Mouse (Mus musculus): ENCODE results near the gene Ecsit. TPM values are rescaled to one million over a fixed set of nuclear protein-coding genes. Genes with fewer than 3 reads are reported as not detected.

Gene Ecsit
- polyA plus RNA-seq, 1 experiment from 2014 or later = 64.2 TPM

- no peak for ATAC-seq (ENCODE audit: low read depth)
- H3K9ac ChIP-seq (replicated peaks; ENCODE audit: low read depth, low read length) = no peak within 1 kb of the TSS
Measured at GRCm38 (mm10) chr9:22098993-22099696, 13.9 kb upstream of the Ecsit start, which contains the start of gene Cnn1. Gene Cnn1 (plus strand): TSS chr9:22099216.

GRCm38 (mm10) chr9:22095854-22096307 is 10.6 kb upstream of the Ecsit start:
- WGBS = 4% methylated on average over 24 of the region's 24 CpGs
- ATAC-seq (ENCODE audit: low read depth) = peak; percentile 60; the same call in 1 of the 2 replicates
- H3K4me1 ChIP-seq (ENCODE audit: control insufficient read depth, insufficient read depth, low read length) = no peaks in the 10 kb centered on the region
- H3K27ac ChIP-seq (ENCODE audit: low read depth, low read length) = no peak overlapping the region
- H3K9me3 ChIP-seq (ENCODE audit: control insufficient read depth, low read length) = no peaks in the 10 kb centered on the region
- H3K27me3 ChIP-seq (ENCODE audit: control insufficient read depth, insufficient read depth, low read length) = peaks cover 16% of the 10 kb centered on the region
- peak overlapping the region; percentile 48 for H3K4me2 ChIP-seq (ENCODE audit: low read depth, low read length)
- H3K36me3 ChIP-seq (ENCODE audit: control insufficient read depth, insufficient read depth, low read length) = no peaks in the 10 kb centered on the region
- peak overlapping the region; percentile 22 for H3K4me3 ChIP-seq (ENCODE audit: low read depth, low read length)
- H3K9ac ChIP-seq (replicated peaks; ENCODE audit: low read depth, low read length) = peak overlapping the region; percentile 52

More at GRCm38 (mm10) chr9:22098993-22099696, 13.9 kb upstream of the Ecsit start, which contains the start of gene Cnn1:
- no peaks in the 10 kb centered on the region for H3K4me1 ChIP-seq (ENCODE audit: control insufficient read depth, insufficient read depth, low read length)
- no peaks in the 10 kb centered on the region for H3K36me3 ChIP-seq (ENCODE audit: control insufficient read depth, insufficient read depth, low read length)
- H3K4me2 ChIP-seq (ENCODE audit: low read depth, low read length) = no peak within 1 kb of the TSS
- no peaks in the 10 kb centered on the region for H3K9me3 ChIP-seq (ENCODE audit: control insufficient read depth, low read length)
- peaks cover 20% of the 10 kb centered on the region for H3K27me3 ChIP-seq (ENCODE audit: control insufficient read depth, insufficient read depth, low read length)
- 12% methylated on average over 14 of the region's 14 CpGs for WGBS
- H3K27ac ChIP-seq (ENCODE audit: low read depth, low read length) = no peak within 1 kb of the TSS
- H3K4me3 ChIP-seq (ENCODE audit: low read depth, low read length) = no peak within 1 kb of the TSS

GRCm38 (mm10) chr9:22092746-22093145 is 7.5 kb upstream of the Ecsit start:
- H3K4me3 ChIP-seq (ENCODE audit: low read depth, low read length) = no peak overlapping the region
- 94% methylated on average over 6 of the region's 6 CpGs for WGBS
- no peak for ATAC-seq (ENCODE audit: low read depth)

GRCm38 (mm10) chr9:22089986-22090385 is 4.7 kb upstream of the Ecsit start:
- Histone ChIP-seq H3K36me3 (ENCODE audit: control insufficient read depth, insufficient read depth, low read length) (no peaks in the 10 kb centered on the region), H3K9me3 (ENCODE audit: control insufficient read depth, low read length) (no peaks in the 10 kb centered on the region), H3K4me1 (ENCODE audit: control insufficient read depth, insufficient read depth, low read length) (peaks cover 6% of the 10 kb centered on the region), H3K4me2 (ENCODE audit: low read depth, low read length) (no peak overlapping the region), H3K27ac (ENCODE audit: low read depth, low read length) (no peak overlapping the region), H3K27me3 (ENCODE audit: control insufficient read depth, insufficient read depth, low read length) (no peaks in the 10 kb centered on the region), H3K4me3 (ENCODE audit: low read depth, low read length) (no peak overlapping the region), H3K9ac (replicated peaks; ENCODE audit: low read depth, low read length) (no peak overlapping the region)
- WGBS = 93% methylated on average over 7 of the region's 7 CpGs
- ATAC-seq (ENCODE audit: low read depth) = no peak

More at GRCm38 (mm10) chr9:22092746-22093145, 7.5 kb upstream of the Ecsit start:
- Histone ChIP-seq H3K4me1 (ENCODE audit: control insufficient read depth, insufficient read depth, low read length) (no peaks in the 10 kb centered on the region), H3K36me3 (ENCODE audit: control insufficient read depth, insufficient read depth, low read length) (no peaks in the 10 kb centered on the region), H3K27ac (ENCODE audit: low read depth, low read length) (no peak overlapping the region), H3K9ac (replicated peaks; ENCODE audit: low read depth, low read length) (no peak overlapping the region), H3K9me3 (ENCODE audit: control insufficient read depth, low read length) (no peaks in the 10 kb centered on the region), H3K4me2 (ENCODE audit: low read depth, low read length) (no peak overlapping the region), H3K27me3 (ENCODE audit: control insufficient read depth, insufficient read depth, low read length) (peaks cover 1% of the 10 kb centered on the region; the same call in 1 of the 2 replicates)

GRCm38 (mm10) chr9:22089281-22089680 is 4.0 kb upstream of the Ecsit start:
- Histone ChIP-seq H3K9ac (replicated peaks; ENCODE audit: low read depth, low read length) (no peak overlapping the region), H3K36me3 (ENCODE audit: control insufficient read depth, insufficient read depth, low read length) (no peaks in the 10 kb centered on the region), H3K4me2 (ENCODE audit: low read depth, low read length) (no peak overlapping the region), H3K27ac (ENCODE audit: low read depth, low read length) (no peak overlapping the region), H3K4me3 (ENCODE audit: low read depth, low read length) (no peak overlapping the region), H3K4me1 (ENCODE audit: control insufficient read depth, insufficient read depth, low read length) (peaks cover 6% of the 10 kb centered on the region), H3K27me3 (ENCODE audit: control insufficient read depth, insufficient read depth, low read length) (no peaks in the 10 kb centered on the region), H3K9me3 (ENCODE audit: control insufficient read depth, low read length) (no peaks in the 10 kb centered on the region)
- WGBS = 97% methylated on average over 7 of the region's 7 CpGs
- no peak for ATAC-seq (ENCODE audit: low read depth)

- Histone ChIP-seq H3K4me2 (ENCODE audit: low read depth, low read length) (no peak overlapping the region), H3K27me3 (ENCODE audit: control insufficient read depth, insufficient read depth, low read length) (no peaks in the 10 kb centered on the region), H3K4me3 (ENCODE audit: low read depth, low read length) (no peak overlapping the region), H3K9me3 (ENCODE audit: control insufficient read depth, low read length) (no peaks in the 10 kb centered on the region), H3K9ac (replicated peaks; ENCODE audit: low read depth, low read length) (no peak overlapping the region), H3K4me1 (ENCODE audit: control insufficient read depth, insufficient read depth, low read length) (peaks cover 6% of the 10 kb centered on the region), H3K36me3 (ENCODE audit: control insufficient read depth, insufficient read depth, low read length) (no peaks in the 10 kb centered on the region), H3K27ac (ENCODE audit: low read depth, low read length) (no peak overlapping the region)
- WGBS = 87% methylated on average over 2 of the region's 2 CpGs
- no peak for ATAC-seq (ENCODE audit: low read depth)
Measured at GRCm38 (mm10) chr9:22087034-22087618, 1.9 kb upstream of the Ecsit start.

GRCm38 (mm10) chr9:22086012-22086411 is 774 bp upstream of the Ecsit start:
- Histone ChIP-seq H3K27ac (ENCODE audit: low read depth, low read length) (peak overlapping the region; percentile 75; the same call in 1 of the 2 replicates), H3K36me3 (ENCODE audit: control insufficient read depth, insufficient read depth, low read length) (no peaks in the 10 kb centered on the region), H3K4me1 (ENCODE audit: control insufficient read depth, insufficient read depth, low read length) (peaks cover 6% of the 10 kb centered on the region), H3K27me3 (ENCODE audit: control insufficient read depth, insufficient read depth, low read length) (no peaks in the 10 kb centered on the region), H3K4me2 (ENCODE audit: low read depth, low read length) (peak overlapping the region; percentile 83), H3K4me3 (ENCODE audit: low read depth, low read length) (peak overlapping the region; percentile 77), H3K9me3 (ENCODE audit: control insufficient read depth, low read length) (no peaks in the 10 kb centered on the region), H3K9ac (replicated peaks; ENCODE audit: low read depth, low read length) (peak overlapping the region; percentile 64)
- 82% methylated on average over 6 of the region's 6 CpGs for WGBS
- ATAC-seq (ENCODE audit: low read depth) = no peak

GRCm38 (mm10) chr9:22084667-22085021 is 594 bp downstream of the Ecsit start:
- Histone ChIP-seq H3K27ac (ENCODE audit: low read depth, low read length) (no peak overlapping the region), H3K4me1 (ENCODE audit: control insufficient read depth, insufficient read depth, low read length) (peaks cover 6% of the 10 kb centered on the region), H3K27me3 (ENCODE audit: control insufficient read depth, insufficient read depth, low read length) (no peaks in the 10 kb centered on the region), H3K9me3 (ENCODE audit: control insufficient read depth, low read length) (no peaks in the 10 kb centered on the region), H3K9ac (replicated peaks; ENCODE audit: low read depth, low read length) (peak overlapping the region; percentile 64), H3K4me3 (ENCODE audit: low read depth, low read length) (peak overlapping the region; percentile 77), H3K4me2 (ENCODE audit: low read depth, low read length) (peak overlapping the region; percentile 65), H3K36me3 (ENCODE audit: control insufficient read depth, insufficient read depth, low read length) (no peaks in the 10 kb centered on the region)
- WGBS = 37% methylated on average over 4 of the region's 4 CpGs
- ATAC-seq (ENCODE audit: low read depth) = no peak

GRCm38 (mm10) chr9:22076223-22076622 is 9.0 kb downstream of the Ecsit start:
- H3K4me2 ChIP-seq (ENCODE audit: low read depth, low read length) = no peak overlapping the region
- H3K27ac ChIP-seq (ENCODE audit: low read depth, low read length) = no peak overlapping the region
- no peak for ATAC-seq (ENCODE audit: low read depth)
- no peak overlapping the region for H3K9ac ChIP-seq (replicated peaks; ENCODE audit: low read depth, low read length)
- H3K27me3 ChIP-seq (ENCODE audit: control insufficient read depth, insufficient read depth, low read length) = no peaks in the 10 kb centered on the region
- 94% methylated on average over 23 of the region's 23 CpGs for WGBS
- peaks cover 6% of the 10 kb centered on the region; the same call in 1 of the 2 replicates for H3K4me1 ChIP-seq (ENCODE audit: control insufficient read depth, insufficient read depth, low read length)
- H3K9me3 ChIP-seq (ENCODE audit: control insufficient read depth, low read length) = no peaks in the 10 kb centered on the region
- no peaks in the 10 kb centered on the region for H3K36me3 ChIP-seq (ENCODE audit: control insufficient read depth, insufficient read depth, low read length)
- no peak overlapping the region for H3K4me3 ChIP-seq (ENCODE audit: low read depth, low read length)

Data from neural tube, embryonic 14.5 days (tissue).